Mouse (Mus musculus) large intestine, adult 2 months (tissue): ENCODE measurements around the gene Cdk5. TPM values are rescaled to one million over a fixed set of nuclear protein-coding genes. Genes with fewer than 3 reads are reported as not detected.

Experiments used
- DNase-seq: peaks from one replicate; pipeline ENCODE4 v3.0.0-alpha.2; 2012; ENCODE audit warnings: low read depth, low spot score
- WGBS: fragments of 180-500 bp; shearing (Covaris S2); methylation state at CpG from one replicate; pipeline ENCODE4 v1.1.7; 2018; 5-methylcytosine and 5-hydroxymethylcytosine counted together
- polyA plus RNA-seq: library from polyadenylated mRNA; depleted of rRNA; stranded (reverse); fragments of >200 nt; gene quantifications from 2 replicates; pipeline ENCODE4 v1.2.3, GENCODE M21; 2012; rRNA removed

Cdk5 gene
- polyA plus RNA-seq, result 59.2 and 62.5 TPM in 2 replicates

- under 1% methylated on average over 46 of the region's 46 CpGs for WGBS
- DNase-seq, result peak; percentile 98
These were observed at the start of gene Cdk5, which contains the start of gene Slc4a2 for GRCm38 (mm10) chr5:24423129-24424003. Gene Cdk5 (minus strand): TSS chr5:24423530. Gene Slc4a2 (plus strand): TSS chr5:24423837.

DNA sequence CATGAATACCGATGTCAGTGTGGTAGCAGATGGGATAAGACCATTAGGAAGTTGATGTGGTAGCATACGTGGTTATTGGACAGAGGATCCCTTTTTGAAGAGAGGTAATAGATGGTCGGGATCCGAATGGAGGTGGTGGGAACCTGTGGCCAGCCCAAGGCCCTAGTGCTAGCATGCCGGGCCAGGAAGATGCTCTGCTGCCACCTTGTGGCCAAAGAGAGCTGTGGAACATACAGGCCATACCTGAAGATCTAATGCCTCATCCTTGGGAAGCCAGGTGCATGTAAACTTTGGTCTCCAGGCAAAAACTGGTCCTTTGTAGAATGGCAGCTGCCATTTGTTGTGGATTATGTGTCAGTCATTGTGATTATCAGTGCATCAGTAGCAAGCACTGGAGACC, 47.3 kb upstream of the Cdk5 start:
- 11% methylated on average over 5 of the region's 5 CpGs for WGBS
- DNase-seq, result peak; percentile 81

GRCm38 (mm10) chr5:24466762-24467161, 43.4 kb upstream of the Cdk5 start:
- 79% methylated on average over 12 of the region's 12 CpGs for WGBS
- DNase-seq, result no peak

DNA sequence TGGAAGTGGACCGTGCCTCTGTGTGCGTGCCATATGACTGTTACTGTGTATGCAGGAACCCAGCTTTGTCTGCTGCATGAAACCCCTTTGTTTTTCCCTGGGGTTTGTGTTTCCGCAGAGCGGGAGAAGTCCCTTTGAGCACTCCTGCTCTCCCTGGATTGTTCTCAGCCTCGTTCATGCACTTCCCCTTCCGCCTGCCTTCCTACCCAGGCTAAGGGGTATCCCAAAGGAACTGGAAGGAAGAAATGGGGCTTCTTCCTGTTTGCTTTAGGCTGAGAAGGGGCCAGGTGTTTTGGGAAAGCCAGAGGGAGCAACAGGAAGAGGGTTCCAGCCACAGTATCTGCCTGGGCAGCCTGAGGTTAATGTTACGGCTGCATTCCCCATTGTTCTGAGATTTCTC, 32.3 kb upstream of the Cdk5 start:
- 80% methylated on average over 7 of the region's 7 CpGs for WGBS
- DNase-seq, result no peak

DNA sequence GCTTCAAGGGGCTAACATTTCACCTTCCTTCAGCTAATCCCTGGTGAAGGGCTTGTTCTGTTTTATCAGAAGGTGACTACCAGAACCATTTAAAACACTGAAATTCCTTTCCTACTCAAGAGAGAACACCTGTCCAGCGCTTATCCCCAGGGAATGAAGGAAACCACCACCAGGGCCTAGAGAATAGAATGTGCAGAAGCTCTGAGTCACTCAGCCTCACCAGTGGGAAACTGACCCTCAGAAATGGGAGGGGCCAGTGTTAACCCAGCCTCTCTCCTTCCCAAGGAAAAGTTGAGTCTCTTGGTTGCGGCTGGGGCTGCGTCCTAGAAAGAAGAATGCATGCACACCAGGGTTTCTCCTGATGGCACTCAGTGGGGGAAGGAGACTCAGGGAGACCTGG, 31.7 kb upstream of the Cdk5 start:
- WGBS, result 84% methylated on average over 3 of the region's 3 CpGs
- no peak for DNase-seq

DNA sequence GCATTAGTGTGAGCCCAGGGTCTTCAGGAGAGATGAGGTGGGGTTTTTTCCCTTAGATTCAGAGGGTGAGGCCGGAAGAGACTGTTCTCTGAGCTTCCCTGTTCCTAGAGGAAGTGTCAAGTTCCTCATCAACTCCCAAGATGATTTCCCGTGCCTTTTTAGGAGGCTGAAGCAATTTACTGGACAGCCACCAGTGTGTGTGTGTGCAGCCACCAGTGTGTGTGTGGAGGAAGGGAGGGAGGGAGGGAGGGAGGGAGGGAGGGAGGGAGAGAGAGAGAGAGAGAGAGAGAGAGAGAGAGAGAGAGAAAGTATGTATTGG, 30.6 kb upstream of the Cdk5 start:
- WGBS, result 21% methylated on average over 2 of the region's 2 CpGs
- no peak for DNase-seq

- 28% methylated on average over 5 of the region's 5 CpGs for WGBS
- no peak for DNase-seq
These were observed 30.1 kb upstream of the Cdk5 start for GRCm38 (mm10) chr5:24453283-24453984.

DNA sequence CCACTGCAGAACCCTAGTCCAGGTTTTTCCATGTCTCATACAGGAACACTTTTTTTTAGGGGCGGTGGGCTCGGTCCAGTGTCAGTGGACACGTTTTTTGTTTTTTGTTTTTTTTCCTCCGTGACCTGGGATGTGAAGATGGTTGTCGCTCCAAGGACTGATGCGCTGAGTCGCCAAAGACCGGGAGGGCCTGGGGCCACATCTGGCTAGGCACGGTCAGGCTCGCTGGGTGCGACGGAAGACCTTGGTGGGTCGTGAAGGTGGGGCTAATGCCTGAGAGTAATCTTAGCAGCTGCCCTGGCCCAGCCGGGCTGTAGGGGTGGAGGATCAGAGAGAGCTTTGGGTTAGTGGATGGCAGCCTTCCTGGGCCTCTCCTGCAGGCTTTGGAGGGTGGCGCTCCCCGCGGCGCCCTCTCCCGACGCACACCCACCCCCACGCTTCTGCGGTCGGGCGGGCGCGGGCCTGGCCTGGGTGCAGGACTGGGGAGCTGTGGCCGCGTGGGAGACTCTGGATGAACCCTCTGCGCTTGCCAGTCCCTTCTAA, 29.4 kb upstream of the Cdk5 start:
- 1% methylated on average over 29 of the region's 29 CpGs for WGBS
- no peak for DNase-seq

DNA sequence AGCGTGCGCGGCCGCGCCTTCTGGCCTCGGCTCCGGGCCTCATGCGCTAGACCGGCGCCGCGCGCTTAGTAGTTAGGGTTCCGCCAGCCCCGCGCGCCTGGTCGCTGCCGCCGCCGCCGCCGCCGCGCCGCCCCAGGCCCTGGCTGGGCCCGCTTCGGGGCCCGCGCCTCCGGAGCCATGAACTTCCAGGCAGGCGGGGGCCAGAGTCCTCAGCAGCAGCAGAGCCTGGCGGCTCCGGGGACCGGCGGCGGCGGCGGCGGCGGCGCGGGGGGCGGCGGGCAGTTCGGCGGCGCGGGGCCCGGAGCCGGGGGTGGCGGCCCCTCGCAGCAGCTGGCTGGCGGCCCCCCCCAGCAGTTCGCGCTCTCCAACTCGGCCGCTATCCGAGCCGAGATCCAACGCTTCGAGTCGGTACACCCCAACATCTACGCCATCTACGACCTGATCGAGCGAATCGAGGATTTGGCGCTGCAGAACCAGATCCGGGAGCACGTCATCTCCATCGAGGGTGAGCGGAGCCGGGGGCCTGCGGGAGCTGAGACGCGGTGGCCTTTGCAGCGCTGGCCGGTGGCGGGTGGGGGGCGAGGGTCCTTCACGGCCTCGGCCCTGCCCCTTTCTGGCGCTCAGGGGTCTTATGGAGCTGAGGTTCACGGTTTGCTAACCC, 28.8 kb upstream of the Cdk5 start, which contains the start of gene Agap3:
Gene Agap3 (plus strand): TSS at position 148 of the 661 bp plus-strand sequence.
- DNase-seq, result no peak
- WGBS, result 2% methylated on average over 85 of the region's 85 CpGs

DNA sequence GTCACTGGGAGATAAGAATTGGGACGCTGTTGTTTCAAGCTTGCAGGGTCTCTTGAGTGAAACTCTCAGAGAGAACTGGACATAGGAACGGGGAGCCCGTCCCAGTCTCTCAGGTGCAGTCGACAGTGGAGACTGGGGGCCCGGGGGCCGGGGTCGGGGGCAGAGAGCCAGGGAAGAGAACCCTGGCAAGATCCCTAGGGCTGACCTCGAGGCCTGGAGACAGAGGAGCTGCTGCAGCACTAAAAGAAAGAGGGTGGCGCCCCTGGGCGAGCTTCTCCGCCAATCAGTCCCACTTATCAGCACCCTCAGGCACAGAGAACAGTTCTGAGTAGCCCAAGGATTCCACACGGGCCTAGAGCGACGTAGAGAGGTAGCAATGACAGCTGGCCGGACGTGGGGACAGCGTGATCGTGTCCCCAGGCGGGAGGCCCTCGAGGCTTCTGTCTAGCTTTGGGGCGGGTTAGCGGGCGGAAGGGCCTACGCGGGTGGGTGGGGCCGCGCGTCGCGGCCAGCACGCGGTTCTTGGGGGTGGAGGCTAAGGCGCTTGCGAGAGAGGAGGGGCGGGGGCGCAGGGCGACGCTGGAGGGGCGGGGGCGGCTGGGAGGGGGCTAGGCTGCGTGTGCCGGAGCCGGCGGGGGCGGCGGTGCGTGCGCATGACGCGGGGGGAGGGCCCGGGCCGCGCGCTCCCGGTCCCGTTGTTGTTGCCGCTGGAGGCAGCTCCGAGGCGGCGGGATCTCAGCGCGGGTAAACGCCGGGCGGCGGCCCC, 28.1 kb upstream of the Cdk5 start:
- WGBS, result 5% methylated on average over 56 of the region's 66 CpGs
- DNase-seq, result no peak

GRCm38 (mm10) chr5:24447624-24448298, 24.4 kb upstream of the Cdk5 start, which contains the start of gene Tmub1:
Gene Tmub1 (minus strand): TSS chr5:24447854.
- DNase-seq, result no peak
- WGBS, result 2% methylated on average over 34 of the region's 34 CpGs

- WGBS, result 90% methylated on average over 7 of the region's 7 CpGs
- no peak for DNase-seq
These were observed 23.3 kb upstream of the Cdk5 start for GRCm38 (mm10) chr5:24446630-24447029.

GRCm38 (mm10) chr5:24445428-24446080, 22.2 kb upstream of the Cdk5 start:
- WGBS, result 63% methylated on average over 20 of the region's 20 CpGs
- DNase-seq, result no peak

- DNase-seq, result no peak
- under 1% methylated on average over 60 of the region's 60 CpGs for WGBS
These were observed 21.6 kb upstream of the Cdk5 start, which contains the start of gene Fastk for GRCm38 (mm10) chr5:24444746-24445427. Gene Fastk (minus strand): TSS chr5:24445287.

GRCm38 (mm10) chr5:24443927-24444326, 20.6 kb upstream of the Cdk5 start:
- WGBS, result 82% methylated on average over 12 of the region's 12 CpGs
- DNase-seq, result no peak

GRCm38 (mm10) chr5:24443204-24443603, 19.9 kb upstream of the Cdk5 start:
- WGBS, result 89% methylated on average over 7 of the region's 7 CpGs
- DNase-seq, result no peak

GRCm38 (mm10) chr5:24442029-24442428, 18.7 kb upstream of the Cdk5 start:
- no peak for DNase-seq
- 70% methylated on average over 9 of the region's 9 CpGs for WGBS

DNA sequence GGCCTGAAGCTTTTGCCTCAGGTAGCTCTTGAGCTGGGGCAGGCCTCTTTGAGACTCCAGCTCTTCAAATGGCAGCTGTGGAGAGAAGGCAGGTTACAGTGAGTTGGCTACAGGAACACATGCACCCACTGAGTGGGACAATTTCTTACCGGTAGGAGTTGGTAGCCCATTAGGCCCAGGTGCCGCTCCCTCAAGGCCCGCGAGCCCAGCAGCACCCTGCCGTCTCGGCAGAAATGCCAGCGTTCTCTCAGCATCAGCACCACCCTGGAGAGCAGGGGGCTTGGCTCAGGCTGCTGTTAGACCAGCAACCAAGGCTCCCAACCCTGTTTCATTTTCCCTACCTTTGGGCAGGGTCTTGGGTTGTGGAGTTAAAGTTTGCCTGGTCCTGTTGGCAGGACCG, 17.9 kb upstream of the Cdk5 start:
- WGBS, result 93% methylated on average over 8 of the region's 8 CpGs
- no peak for DNase-seq
